Mouse (Mus musculus): ENCODE data around the gene Glis3. TPM values are rescaled to one million over a fixed set of nuclear protein-coding genes. Genes with fewer than 3 reads are reported as not detected.

The Glis3 gene
- polyA plus RNA-seq, 2 experiments, result 2.9 to 3.1 TPM

DNA sequence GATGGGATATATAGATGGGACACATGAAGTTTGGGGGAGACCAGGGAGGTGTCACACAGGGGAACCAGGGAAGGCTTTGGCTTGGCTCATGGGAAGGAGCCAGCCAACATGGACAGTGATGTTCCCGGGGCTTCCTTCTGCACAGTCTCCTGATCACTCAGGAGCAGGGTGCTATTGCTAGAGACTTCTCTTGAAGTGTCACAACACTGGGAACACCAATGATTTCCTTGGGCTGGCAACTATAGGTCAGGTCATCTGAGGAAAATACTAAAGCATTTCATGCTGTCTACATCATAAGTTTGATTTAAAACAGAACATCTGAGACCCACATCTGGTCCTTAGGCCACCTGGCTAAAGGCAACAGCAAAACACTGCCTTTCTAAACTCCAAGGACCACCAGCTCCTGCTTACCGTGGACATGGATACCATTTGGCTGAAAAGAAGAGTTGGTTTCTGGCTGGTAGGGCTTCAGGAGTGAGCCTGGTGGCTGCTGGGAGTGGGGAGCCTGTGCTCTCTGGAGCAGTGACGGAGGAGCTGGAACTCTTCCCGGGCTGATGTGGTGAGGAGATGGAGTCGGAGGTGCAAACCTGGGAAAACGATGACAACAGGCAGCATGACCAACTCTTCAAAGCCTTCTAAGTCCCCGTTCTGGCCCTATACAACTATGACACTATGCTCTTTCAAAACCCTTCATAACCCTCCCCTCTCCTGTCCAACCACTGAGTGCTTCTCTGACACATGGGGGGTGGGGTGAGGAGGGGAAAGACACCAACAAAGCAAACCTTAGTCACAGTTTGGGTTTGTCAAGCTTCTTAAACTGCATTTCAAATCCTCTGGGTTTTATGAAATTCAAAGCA, 396.4 kb downstream of the Glis3 start:
- Histone ChIP-seq H3K4me2 (replicated peaks; ENCODE audit: low read depth, low read length, severe bottlenecking) (no peak overlapping the region), H3K4me1 (ENCODE audit: control insufficient read depth, insufficient read depth, low read length) (0 out of 2 replicates have a peak, but pooled peaks cover 11% of the 10 kb centered on the region), H3K27me3 (ENCODE audit: control insufficient read depth, insufficient read depth, low read length) (no peaks in the 10 kb centered on the region), H3K27ac (replicated peaks; ENCODE audit: low read depth, low read length) (no peak overlapping the region), H3K9me3 (ENCODE audit: control insufficient read depth, low read length) (no peaks in the 10 kb centered on the region), H3K9ac (ENCODE audit: low read depth, low read length, severe bottlenecking) (no peak overlapping the region), H3K36me3 (ENCODE audit: control insufficient read depth, insufficient read depth, low read length) (no peaks in the 10 kb centered on the region), H3K4me3 (replicated peaks; ENCODE audit: low read length) (no peak overlapping the region)
- DNase-seq (ENCODE audit: low spot score) (no peak), ATAC-seq (ENCODE audit: low FRiP score, low read depth) (no peak)
- 58% methylated on average over 7 of the region's 7 CpGs for WGBS
- no peak for TF ChIP-seq POLR2A (IDR thresholded peaks at IDR 0.05; ENCODE audit: borderline replicate concordance, extremely low read depth, insufficient read depth, insufficient read length)

DNA sequence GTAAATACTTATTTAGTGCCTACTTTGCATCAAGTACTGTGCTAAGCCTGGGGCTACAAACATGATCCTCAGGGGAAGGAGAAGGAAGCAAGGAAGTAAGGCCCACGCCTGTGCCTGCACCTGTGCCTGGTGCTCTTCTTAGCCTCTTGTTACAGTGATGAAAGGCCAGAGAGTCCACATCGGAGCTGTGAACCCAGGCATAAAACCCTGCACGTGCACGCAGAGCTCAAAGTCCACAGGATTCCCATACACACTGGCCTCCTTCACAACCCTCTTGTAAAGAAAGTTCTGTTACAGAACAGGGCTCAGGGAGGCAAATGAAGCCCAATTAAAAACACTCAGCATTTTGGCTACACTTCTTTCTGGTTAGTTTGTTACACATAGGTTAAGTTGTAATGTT, 398.5 kb downstream of the Glis3 start:
- Histone ChIP-seq H3K4me2 (replicated peaks; ENCODE audit: low read depth, low read length, severe bottlenecking) (no peak overlapping the region), H3K27ac (replicated peaks; ENCODE audit: low read depth, low read length) (no peak overlapping the region), H3K36me3 (ENCODE audit: control insufficient read depth, insufficient read depth, low read length) (no peaks in the 10 kb centered on the region), H3K4me1 (ENCODE audit: control insufficient read depth, insufficient read depth, low read length) (0 out of 2 replicates have a peak, but pooled peaks cover 11% of the 10 kb centered on the region), H3K27me3 (ENCODE audit: control insufficient read depth, insufficient read depth, low read length) (no peaks in the 10 kb centered on the region), H3K9me3 (ENCODE audit: control insufficient read depth, low read length) (no peaks in the 10 kb centered on the region), H3K9ac (ENCODE audit: low read depth, low read length, severe bottlenecking) (no peak overlapping the region), H3K4me3 (replicated peaks; ENCODE audit: low read length) (no peak overlapping the region)
- ATAC-seq (ENCODE audit: low FRiP score, low read depth) (no peak), DNase-seq (ENCODE audit: low spot score) (no peak)
- 46% methylated on average over 4 of the region's 4 CpGs for WGBS
- no peak for TF ChIP-seq POLR2A (IDR thresholded peaks at IDR 0.05; ENCODE audit: borderline replicate concordance, extremely low read depth, insufficient read depth, insufficient read length)

GRCm38 (mm10) chr19:28277104-28277503, 402.8 kb downstream of the Glis3 start:
- Histone ChIP-seq H3K9ac (ENCODE audit: low read depth, low read length, severe bottlenecking) (no peak overlapping the region), H3K27me3 (ENCODE audit: control insufficient read depth, insufficient read depth, low read length) (no peaks in the 10 kb centered on the region), H3K27ac (replicated peaks; ENCODE audit: low read depth, low read length) (no peak overlapping the region), H3K4me3 (replicated peaks; ENCODE audit: low read length) (no peak overlapping the region), H3K9me3 (ENCODE audit: control insufficient read depth, low read length) (no peaks in the 10 kb centered on the region), H3K36me3 (ENCODE audit: control insufficient read depth, insufficient read depth, low read length) (no peaks in the 10 kb centered on the region), H3K4me1 (ENCODE audit: control insufficient read depth, insufficient read depth, low read length) (no peaks in the 10 kb centered on the region), H3K4me2 (replicated peaks; ENCODE audit: low read depth, low read length, severe bottlenecking) (no peak overlapping the region)
- DNase-seq (ENCODE audit: low spot score) (no peak), ATAC-seq (ENCODE audit: low FRiP score, low read depth) (no peak)
- 80% methylated on average over 2 of the region's 2 CpGs for WGBS
- no peak for TF ChIP-seq POLR2A (IDR thresholded peaks at IDR 0.05; ENCODE audit: borderline replicate concordance, extremely low read depth, insufficient read depth, insufficient read length)

- no peak for TF ChIP-seq POLR2A (IDR thresholded peaks at IDR 0.05; ENCODE audit: borderline replicate concordance, extremely low read depth, insufficient read depth, insufficient read length)
Measured at GRCm38 (mm10) chr19:28274501-28274900, 405.4 kb downstream of the Glis3 start.

GRCm38 (mm10) chr19:28273946-28274345, 405.9 kb downstream of the Glis3 start:
- ATAC-seq (ENCODE audit: low FRiP score, low read depth), result no peak
- no peaks in the 10 kb centered on the region for H3K4me1 ChIP-seq (ENCODE audit: control insufficient read depth, insufficient read depth, low read length)
- no peaks in the 10 kb centered on the region for H3K27me3 ChIP-seq (ENCODE audit: control insufficient read depth, insufficient read depth, low read length)
- no peaks in the 10 kb centered on the region for H3K9me3 ChIP-seq (ENCODE audit: control insufficient read depth, low read length)
- H3K4me2 ChIP-seq (replicated peaks; ENCODE audit: low read depth, low read length, severe bottlenecking), result no peak overlapping the region
- no peak for DNase-seq (ENCODE audit: low spot score)
- no peak overlapping the region for H3K27ac ChIP-seq (replicated peaks; ENCODE audit: low read depth, low read length)
- WGBS, result 88% methylated on average over 4 of the region's 4 CpGs
- no peak overlapping the region for H3K4me3 ChIP-seq (replicated peaks; ENCODE audit: low read length)
- no peak for TF ChIP-seq POLR2A (IDR thresholded peaks at IDR 0.05; ENCODE audit: borderline replicate concordance, extremely low read depth, insufficient read depth, insufficient read length)
- no peaks in the 10 kb centered on the region for H3K36me3 ChIP-seq (ENCODE audit: control insufficient read depth, insufficient read depth, low read length)
- H3K9ac ChIP-seq (ENCODE audit: low read depth, low read length, severe bottlenecking), result no peak overlapping the region

More at GRCm38 (mm10) chr19:28274501-28274900, 405.4 kb downstream of the Glis3 start:
- Histone ChIP-seq H3K9ac (ENCODE audit: low read depth, low read length, severe bottlenecking) (no peak overlapping the region), H3K4me1 (ENCODE audit: control insufficient read depth, insufficient read depth, low read length) (no peaks in the 10 kb centered on the region), H3K27me3 (ENCODE audit: control insufficient read depth, insufficient read depth, low read length) (no peaks in the 10 kb centered on the region), H3K27ac (replicated peaks; ENCODE audit: low read depth, low read length) (no peak overlapping the region), H3K36me3 (ENCODE audit: control insufficient read depth, insufficient read depth, low read length) (no peaks in the 10 kb centered on the region), H3K4me2 (replicated peaks; ENCODE audit: low read depth, low read length, severe bottlenecking) (no peak overlapping the region), H3K9me3 (ENCODE audit: control insufficient read depth, low read length) (no peaks in the 10 kb centered on the region), H3K4me3 (replicated peaks; ENCODE audit: low read length) (no peak overlapping the region)
- ATAC-seq (ENCODE audit: low FRiP score, low read depth) (no peak), DNase-seq (ENCODE audit: low spot score) (no peak)
- 73% methylated on average over 2 of the region's 2 CpGs for WGBS
